Mouse (Mus musculus): ENCODE results near the gene Spryd3. TPM values are rescaled to one million over a fixed set of nuclear protein-coding genes. Genes with fewer than 3 reads are reported as not detected.

The Spryd3 gene
- total RNA-seq, 1 experiment, result 34.8 TPM

DNA sequence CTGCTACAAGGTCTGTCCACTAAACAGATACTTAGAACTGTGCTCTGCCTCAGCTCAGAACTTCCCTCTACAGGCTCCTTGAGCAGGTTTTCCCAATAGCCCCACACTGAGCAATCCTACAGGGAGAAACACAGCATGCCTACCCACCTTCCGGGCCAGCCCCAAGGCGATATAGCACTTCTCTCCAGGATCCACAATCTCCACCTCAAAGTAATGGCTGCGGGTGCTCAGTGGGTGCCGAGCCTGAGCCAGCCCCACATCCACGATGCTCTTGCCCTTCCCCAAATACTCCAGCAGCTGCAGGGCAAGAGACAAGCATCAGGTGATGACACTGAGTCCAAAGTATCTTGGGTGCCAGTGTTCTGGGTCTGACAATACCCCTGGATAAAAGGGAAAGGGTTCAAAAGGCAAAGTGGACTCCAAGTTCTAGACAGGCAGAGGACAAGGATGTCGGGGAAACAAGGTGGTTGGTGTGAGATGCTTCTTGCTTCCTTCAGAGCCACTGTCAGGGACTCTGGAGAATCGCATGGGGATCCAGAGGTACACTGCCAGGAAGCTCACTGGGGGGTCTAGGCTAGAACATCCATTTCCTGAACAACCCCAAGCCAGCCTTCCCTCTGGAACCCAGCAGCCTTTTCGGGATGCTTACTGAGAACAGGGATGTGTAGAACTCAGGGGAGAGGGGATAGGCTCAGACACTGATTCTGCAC lies 16.8 kb downstream of the Spryd3 start:
- H3K4me1 ChIP-seq (ENCODE audit: control insufficient read depth in 2 of 2, insufficient read depth in 2 of 2, low read length in 2 of 2, poor library complexity in 1 of 2), result no peaks in the 10 kb centered on the region; a peak in 1 of 4 replicates
- H3K27ac ChIP-seq (ENCODE audit: insufficient read depth, low read depth, low read length, poor library complexity, severe bottlenecking), result no peak overlapping the region
- no peak for DNase-seq (ENCODE audit: low read depth, low spot score)
- no peak for TF ChIP-seq ZNF384 (IDR thresholded peaks at IDR 0.05; ENCODE audit: low read depth, low read length)
- no peak for TF ChIP-seq CHD2 (IDR thresholded peaks at IDR 0.05; ENCODE audit: low read depth, low read length)
- no peak for TF ChIP-seq MAFK (IDR thresholded peaks at IDR 0.05; ENCODE audit: insufficient read depth, low read depth, low read length)
- TF ChIP-seq ZC3H11A (IDR thresholded peaks at IDR 0.05; ENCODE audit: borderline replicate concordance, low read depth, low read length), result no peak
- no peak for TF ChIP-seq HCFC1 (IDR thresholded peaks at IDR 0.05; ENCODE audit: borderline replicate concordance, insufficient read depth, low read length)
- no peak overlapping the region for H3K9ac ChIP-seq (ENCODE audit: insufficient read depth, low read depth, low read length, poor library complexity, severe bottlenecking)
- in situ Hi-C loops (cut with MboI; ENCODE audit: low sequenced_read_pairs in 2 of 2, unreplicated experiment in 2 of 2), result no loop called here
- H3K9me3 ChIP-seq (ENCODE audit: control insufficient read depth, insufficient read depth, low read depth, low read length), result no peaks in the 10 kb centered on the region
- peaks cover 28% of the 10 kb centered on the region; the same call in 1 of the 2 replicates for H3K36me3 ChIP-seq (ENCODE audit: control insufficient read depth, insufficient read depth, low read length, poor library complexity, severe bottlenecking)
- H3K4me3 ChIP-seq (ENCODE audit: insufficient read depth in 1 of 2, low read depth in 1 of 2, low read length in 2 of 2, poor library complexity in 1 of 2, severe bottlenecking in 1 of 2), result no peak overlapping the region

GRCm38 (mm10) chr15:102118591-102118990 lies 17.4 kb downstream of the Spryd3 start:
- no peaks in the 10 kb centered on the region for H3K9me3 ChIP-seq (ENCODE audit: control insufficient read depth, insufficient read depth, low read depth, low read length)
- H3K9ac ChIP-seq (ENCODE audit: insufficient read depth, low read depth, low read length, poor library complexity, severe bottlenecking), result no peak overlapping the region
- no peak overlapping the region for H3K27ac ChIP-seq (ENCODE audit: insufficient read depth, low read depth, low read length, poor library complexity, severe bottlenecking)
- in situ Hi-C loops (cut with MboI; ENCODE audit: low sequenced_read_pairs in 2 of 2, unreplicated experiment in 2 of 2), result no loop called here
- TF ChIP-seq ZNF384 (IDR thresholded peaks at IDR 0.05; ENCODE audit: low read depth, low read length), result no peak
- no peak for TF ChIP-seq HCFC1 (IDR thresholded peaks at IDR 0.05; ENCODE audit: borderline replicate concordance, insufficient read depth, low read length)
- no peak for TF ChIP-seq CHD2 (IDR thresholded peaks at IDR 0.05; ENCODE audit: low read depth, low read length)
- TF ChIP-seq MAFK (IDR thresholded peaks at IDR 0.05; ENCODE audit: insufficient read depth, low read depth, low read length), result no peak
- no peak for TF ChIP-seq ZC3H11A (IDR thresholded peaks at IDR 0.05; ENCODE audit: borderline replicate concordance, low read depth, low read length)
- no peaks in the 10 kb centered on the region; a peak in 1 of 4 replicates for H3K4me1 ChIP-seq (ENCODE audit: control insufficient read depth in 2 of 2, insufficient read depth in 2 of 2, low read length in 2 of 2, poor library complexity in 1 of 2)
- peaks cover 28% of the 10 kb centered on the region; the same call in 1 of the 2 replicates for H3K36me3 ChIP-seq (ENCODE audit: control insufficient read depth, insufficient read depth, low read length, poor library complexity, severe bottlenecking)
- no peak for DNase-seq (ENCODE audit: low read depth, low spot score)
- H3K4me3 ChIP-seq (ENCODE audit: insufficient read depth in 1 of 2, low read depth in 1 of 2, low read length in 2 of 2, poor library complexity in 1 of 2, severe bottlenecking in 1 of 2), result no peak overlapping the region

GRCm38 (mm10) chr15:102117461-102118443 lies 18.3 kb downstream of the Spryd3 start:
- no peak overlapping the region for H3K4me3 ChIP-seq (ENCODE audit: insufficient read depth in 1 of 2, low read depth in 1 of 2, low read length in 2 of 2, poor library complexity in 1 of 2, severe bottlenecking in 1 of 2)
- in situ Hi-C loops (cut with MboI; ENCODE audit: low sequenced_read_pairs in 2 of 2, unreplicated experiment in 2 of 2), result no loop called here
- no peak overlapping the region for H3K27ac ChIP-seq (ENCODE audit: insufficient read depth, low read depth, low read length, poor library complexity, severe bottlenecking)
- no peaks in the 10 kb centered on the region; a peak in 1 of 4 replicates for H3K4me1 ChIP-seq (ENCODE audit: control insufficient read depth in 2 of 2, insufficient read depth in 2 of 2, low read length in 2 of 2, poor library complexity in 1 of 2)
- peaks cover 28% of the 10 kb centered on the region; the same call in 1 of the 2 replicates for H3K36me3 ChIP-seq (ENCODE audit: control insufficient read depth, insufficient read depth, low read length, poor library complexity, severe bottlenecking)
- no peaks in the 10 kb centered on the region for H3K9me3 ChIP-seq (ENCODE audit: control insufficient read depth, insufficient read depth, low read depth, low read length)
- H3K9ac ChIP-seq (ENCODE audit: insufficient read depth, low read depth, low read length, poor library complexity, severe bottlenecking), result no peak overlapping the region
- TF ChIP-seq CHD2 (IDR thresholded peaks at IDR 0.05; ENCODE audit: low read depth, low read length), result no peak
- no peak for TF ChIP-seq ZC3H11A (IDR thresholded peaks at IDR 0.05; ENCODE audit: borderline replicate concordance, low read depth, low read length)
- TF ChIP-seq ZNF384 (IDR thresholded peaks at IDR 0.05; ENCODE audit: low read depth, low read length), result no peak
- TF ChIP-seq HCFC1 (IDR thresholded peaks at IDR 0.05; ENCODE audit: borderline replicate concordance, insufficient read depth, low read length), result no peak
- no peak for TF ChIP-seq MAFK (IDR thresholded peaks at IDR 0.05; ENCODE audit: insufficient read depth, low read depth, low read length)
- no peak for DNase-seq (ENCODE audit: low read depth, low spot score)

GRCm38 (mm10) chr15:102116753-102117415 lies 19.1 kb downstream of the Spryd3 start:
- H3K4me1 ChIP-seq (ENCODE audit: control insufficient read depth in 2 of 2, insufficient read depth in 2 of 2, low read length in 2 of 2, poor library complexity in 1 of 2), result no peaks in the 10 kb centered on the region; a peak in 1 of 4 replicates
- DNase-seq (ENCODE audit: low read depth, low spot score), result no peak
- in situ Hi-C loops (cut with MboI; ENCODE audit: low sequenced_read_pairs in 2 of 2, unreplicated experiment in 2 of 2), result no loop called here
- H3K4me3 ChIP-seq (ENCODE audit: insufficient read depth in 1 of 2, low read depth in 1 of 2, low read length in 2 of 2, poor library complexity in 1 of 2, severe bottlenecking in 1 of 2), result no peak overlapping the region
- H3K27ac ChIP-seq (ENCODE audit: insufficient read depth, low read depth, low read length, poor library complexity, severe bottlenecking), result no peak overlapping the region
- TF ChIP-seq ZNF384 (IDR thresholded peaks at IDR 0.05; ENCODE audit: low read depth, low read length) (no peak), MAFK (IDR thresholded peaks at IDR 0.05; ENCODE audit: insufficient read depth, low read depth, low read length) (no peak), HCFC1 (IDR thresholded peaks at IDR 0.05; ENCODE audit: borderline replicate concordance, insufficient read depth, low read length) (no peak), CHD2 (IDR thresholded peaks at IDR 0.05; ENCODE audit: low read depth, low read length) (no peak), ZC3H11A (IDR thresholded peaks at IDR 0.05; ENCODE audit: borderline replicate concordance, low read depth, low read length) (no peak)
- H3K9ac ChIP-seq (ENCODE audit: insufficient read depth, low read depth, low read length, poor library complexity, severe bottlenecking), result no peak overlapping the region
- H3K36me3 ChIP-seq (ENCODE audit: control insufficient read depth, insufficient read depth, low read length, poor library complexity, severe bottlenecking), result peaks cover 26% of the 10 kb centered on the region; the same call in 1 of the 2 replicates
- H3K9me3 ChIP-seq (ENCODE audit: control insufficient read depth, insufficient read depth, low read depth, low read length), result no peaks in the 10 kb centered on the region

All from ES-E14 (cell line).